Comparison of ENCODE assay signal across 25 mouse cellular contexts in genomic region chr9:48474367-48474766, GRCm38 (mm10).
"Had no signal": no experiment of that assay in that cellular context is flagged by ENCODE, and none has a peak within 500 bp of the region (broad histone marks: within the 10 kb centered on the region; RNA-seq: fewer than 3 reads in every experiment).

No protein-coding gene starts in this region.

- H3K9ac ChIP-seq: embryonic facial prominence, embryonic 12.5 days; embryonic facial prominence, embryonic 13.5 days; embryonic facial prominence, embryonic 15.5 days; forebrain, embryonic 12.5 days; forebrain, embryonic 13.5 days; forebrain, embryonic 15.5 days; forebrain, postnatal 0 days had no signal

- H3K4me2 ChIP-seq: embryonic facial prominence, embryonic 12.5 days; embryonic facial prominence, embryonic 13.5 days; embryonic facial prominence, embryonic 15.5 days; forebrain, embryonic 12.5 days; forebrain, embryonic 13.5 days; forebrain, embryonic 15.5 days had no signal

- DNase-seq: cerebellum, adult 8-10 months; cerebellum, adult 9-10 months; cerebellum, adult 9-11 months; cerebellum, postnatal 10 days; cerebellum, postnatal 14 days; cerebellum, postnatal 25 days; cerebellum, postnatal 36 days; embryo, embryonic 11 days; forebrain, postnatal 0 days; gastrocnemius, adult 2 months; gastrocnemius, postnatal 10 days; gastrocnemius, postnatal 14 days; gastrocnemius, postnatal 25 days; gastrocnemius, postnatal 36 days; heart, adult 18-20 months; heart, adult 2 months had no signal

- H3K27ac ChIP-seq: embryonic facial prominence, embryonic 10.5 days; embryonic facial prominence, embryonic 12.5 days; embryonic facial prominence, embryonic 13.5 days; embryonic facial prominence, embryonic 15.5 days; forebrain, embryonic 10.5 days; forebrain, embryonic 12.5 days; forebrain, embryonic 13.5 days; forebrain, embryonic 15.5 days; gastrocnemius, adult 2 months; heart, adult 2 months had no signal

- H3K4me1 ChIP-seq: embryonic facial prominence, embryonic 10.5 days; embryonic facial prominence, embryonic 12.5 days had no signal

- H3K9me3 ChIP-seq: embryonic facial prominence, embryonic 10.5 days; embryonic facial prominence, embryonic 12.5 days; embryonic facial prominence, embryonic 13.5 days; embryonic facial prominence, embryonic 15.5 days; forebrain, embryonic 10.5 days; forebrain, embryonic 12.5 days; forebrain, embryonic 13.5 days; forebrain, embryonic 15.5 days had no signal

- H3K36me3 ChIP-seq: forebrain, embryonic 15.5 days had no signal

- H3K4me3 ChIP-seq: embryonic facial prominence, embryonic 10.5 days; embryonic facial prominence, embryonic 12.5 days; embryonic facial prominence, embryonic 13.5 days; embryonic facial prominence, embryonic 15.5 days; erythroblast, embryonic 14.5 days; forebrain, embryonic 10.5 days; forebrain, embryonic 12.5 days; forebrain, embryonic 13.5 days; forebrain, embryonic 15.5 days; gastrocnemius, adult 2 months; heart, adult 2 months had no signal

- H3K27me3 ChIP-seq: embryonic facial prominence, embryonic 12.5 days; embryonic facial prominence, embryonic 13.5 days; embryonic facial prominence, embryonic 15.5 days; forebrain, embryonic 12.5 days; forebrain, embryonic 13.5 days; forebrain, embryonic 15.5 days had no signal
